Mouse (Mus musculus) ovary, postnatal 36 days (tissue): ENCODE measurements around the gene N4bp3.

Experiments used
- DNase-seq: peaks from one replicate; pipeline ENCODE4 v3.0.0; 2022; ENCODE audit warnings: low spot score, mixed read lengths

N4bp3 gene

DNA sequence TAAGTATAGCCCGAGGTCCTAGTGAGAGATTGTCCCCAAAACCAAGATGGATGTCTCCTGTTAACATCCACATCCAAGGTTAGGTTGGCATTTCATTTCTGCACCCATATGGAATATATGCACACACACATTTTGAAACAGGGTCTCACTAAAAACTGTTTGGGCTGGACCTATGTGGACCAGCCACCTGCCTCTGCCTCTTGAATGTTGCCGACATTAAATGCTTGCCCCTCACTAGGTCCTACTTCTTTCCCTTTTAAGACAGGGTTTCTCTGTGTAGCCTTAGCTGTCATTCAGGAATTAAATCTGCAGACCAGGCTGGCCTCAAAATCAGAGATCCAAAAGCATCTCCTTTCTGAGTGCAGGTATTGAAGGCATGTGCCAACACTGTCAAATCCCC lies 53.1 kb downstream of the N4bp3 start:
- DNase-seq: no peak

DNA sequence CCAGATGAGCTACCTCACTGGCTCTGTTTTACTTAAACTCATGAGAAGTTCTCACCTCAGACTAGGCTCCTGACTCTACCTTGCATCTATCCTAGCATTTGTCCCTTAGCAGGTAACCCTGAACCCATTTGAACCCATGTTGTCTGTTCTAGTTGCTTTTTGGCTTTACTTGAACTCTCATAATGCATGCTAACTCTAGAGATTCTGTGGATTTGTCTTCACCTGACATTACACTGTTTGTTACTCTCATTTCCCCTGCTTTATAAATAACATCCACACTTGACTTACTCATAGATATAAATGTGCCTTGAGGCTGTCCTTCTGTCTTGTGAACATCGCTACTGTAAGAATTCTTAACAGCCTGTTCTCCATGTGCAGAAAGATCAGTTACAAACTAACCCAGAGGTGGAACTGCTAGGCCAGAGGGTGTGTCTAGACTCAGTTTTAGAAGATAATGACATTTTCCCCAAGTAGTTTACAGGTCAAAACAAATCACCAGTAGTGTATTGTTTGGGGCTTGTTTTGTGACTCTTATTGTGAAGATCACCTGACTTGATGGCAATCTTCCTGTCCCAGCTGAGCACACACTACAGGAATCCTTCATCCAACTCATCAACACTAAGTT lies 55.1 kb downstream of the N4bp3 start:
- no peak for DNase-seq

DNA sequence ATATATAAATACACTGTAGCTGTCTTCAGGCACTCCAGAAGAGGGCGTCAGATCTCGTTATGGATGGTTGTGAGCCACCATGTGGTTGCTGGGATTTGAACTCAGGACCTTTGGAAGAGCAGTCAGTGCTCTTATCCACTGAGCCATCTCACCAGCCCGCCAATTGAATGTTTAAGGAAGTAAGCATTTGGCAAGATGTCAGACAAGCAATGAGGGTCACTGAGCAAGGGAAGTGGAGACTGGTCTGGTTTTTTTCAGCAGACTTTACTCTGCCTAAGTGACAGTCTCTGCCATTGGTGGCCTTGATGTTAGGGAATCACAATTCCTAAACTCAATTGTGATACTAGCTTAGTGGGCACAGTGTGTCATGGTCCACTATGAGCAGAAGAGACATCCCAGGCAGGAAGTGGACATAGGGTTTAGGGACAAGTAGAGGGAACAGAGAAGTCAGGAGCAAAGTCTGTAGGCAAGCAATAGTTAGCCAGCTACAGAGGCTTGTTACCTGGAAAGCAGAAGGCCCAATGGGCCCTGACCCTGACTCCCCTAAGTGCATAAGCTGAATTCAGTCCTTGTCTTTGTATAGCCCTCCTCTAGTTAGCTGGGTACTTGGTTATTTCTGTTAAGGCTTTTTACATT lies 55.8 kb downstream of the N4bp3 start:
- DNase-seq: no peak

DNA sequence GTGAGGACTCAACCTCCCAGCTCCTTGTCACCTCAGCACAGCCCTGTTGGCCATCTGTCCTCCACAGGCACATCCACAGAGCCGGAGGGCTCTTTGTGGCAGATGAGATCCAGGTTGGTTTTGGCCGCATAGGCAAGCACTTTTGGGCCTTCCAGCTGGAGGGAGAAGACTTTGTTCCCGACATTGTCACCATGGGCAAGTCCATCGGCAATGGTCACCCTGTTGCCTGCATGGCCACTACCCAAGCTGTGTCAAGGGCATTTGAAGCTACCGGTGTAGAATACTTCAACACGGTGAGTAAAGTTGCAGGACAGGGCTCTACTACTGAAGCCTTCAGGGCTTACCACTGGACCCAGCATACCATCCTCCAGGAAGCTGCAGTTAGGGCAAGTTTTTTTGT lies 56.8 kb downstream of the N4bp3 start:
- DNase-seq: no peak

DNA sequence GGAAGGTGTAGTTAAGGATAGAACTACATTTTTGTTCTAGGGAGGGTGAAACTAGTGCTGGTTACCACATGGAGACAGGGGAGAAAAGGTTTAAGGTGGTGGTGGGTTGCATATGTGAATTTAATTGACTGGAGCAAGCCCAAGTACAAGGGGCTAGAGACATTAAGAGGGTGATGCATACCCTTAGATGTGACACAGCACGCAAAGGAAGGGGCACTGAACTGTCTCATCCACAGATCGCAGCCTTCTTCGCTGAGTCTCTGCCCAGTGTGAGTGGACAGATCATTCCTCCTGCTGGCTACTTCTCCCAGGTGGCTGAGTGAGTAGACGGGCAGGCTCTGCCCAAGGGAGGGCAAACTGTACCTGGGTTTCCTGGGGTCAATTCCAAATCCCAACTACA lies 57.3 kb downstream of the N4bp3 start:
- DNase-seq: no peak
